Mouse (Mus musculus) heart, postnatal 0 days (tissue): ENCODE results near the gene Pigu. TPM values are rescaled to one million over a fixed set of nuclear protein-coding genes. Genes with fewer than 3 reads are reported as not detected.

Source experiments
- ATAC-seq: fragments of 200-750 bp; cut with Nextera tagmentation; 2 replicates; pipeline ENCODE4 v1.8.0; 2017; ENCODE audit warnings: low read depth, moderate number of reproducible peaks, moderate library complexity; ENCODE audit not compliant: insufficient read depth
- DNase-seq: peaks from one replicate; pipeline ENCODE4 v3.0.0-alpha.2; 2016; ENCODE audit warnings: low spot score
- H3K27ac ChIP-seq: fragments of 300-500 bp; sonication (generic); 2 replicates; pipeline ENCODE4 v1.5.1; 2014; ENCODE audit warnings: low read depth, mild to moderate bottlenecking
- H3K27me3 ChIP-seq: fragments of 300-500 bp; sonication (generic); 2 replicates; pipeline ENCODE4 v1.6.1; 2014; ENCODE audit warnings: low read length, mixed read lengths; ENCODE audit not compliant: control insufficient read depth, insufficient read depth
- H3K36me3 ChIP-seq: fragments of 300-500 bp; sonication (generic); replicated peaks from 2 replicates; pipeline ENCODE4 v1.6.1; 2014; ENCODE audit warnings: low read length, mixed read lengths; ENCODE audit not compliant: control insufficient read depth, insufficient read depth
- H3K4me1 ChIP-seq: fragments of 300-500 bp; sonication (generic); 2 replicates; pipeline ENCODE4 v1.6.1; 2014; ENCODE audit warnings: antibody characterized with exemption; ENCODE audit not compliant: control insufficient read depth, insufficient read depth
- H3K4me2 ChIP-seq: fragments of 300-500 bp; sonication (generic); 2 replicates; pipeline ENCODE4 v1.6.1; 2014; ENCODE audit warnings: low read depth, mild to moderate bottlenecking, low read length, moderate library complexity
- H3K4me3 ChIP-seq: fragments of 300-500 bp; sonication (generic); 2 replicates; pipeline ENCODE4 v1.5.1; 2014; ENCODE audit warnings: low read depth, low read length
- H3K9ac ChIP-seq: fragments of 300-500 bp; sonication (generic); replicated peaks from 2 replicates; pipeline ENCODE4 v1.6.1; 2014; ENCODE audit warnings: low read depth, low read length, mixed read lengths
- H3K9me3 ChIP-seq: fragments of 300-500 bp; sonication (generic); replicated peaks from 2 replicates; pipeline ENCODE4 v1.6.1; 2016; ENCODE audit warnings: low read length; ENCODE audit not compliant: control insufficient read depth
- CTCF ChIP-seq: IDR thresholded peaks from 2 replicates; pipeline ENCODE4 v1.5.1; 2016; ENCODE audit warnings: antibody characterized with exemption, control low read depth, low read depth
- EP300 ChIP-seq: IDR thresholded peaks from 2 replicates; pipeline ENCODE4 v1.6.1; 2016; ENCODE audit warnings: antibody characterized with exemption, low read depth
- WGBS: fragments of 180-500 bp; shearing (Covaris S2); extraction: QIAGEN DNeasy Blood & Tissue Kit; methylation state at CpG from one replicate; pipeline ENCODE4 v1.1.7; 2014; 5-methylcytosine and 5-hydroxymethylcytosine counted together
- polyA plus RNA-seq: library from polyadenylated mRNA; unstranded; fragments of >200 nt; fragmentation: Nextera tagmentation; extraction: Ambion mirVana; gene quantifications from 2 replicates; pipeline ENCODE4 v1.2.1, GENCODE M21; 2015
- total RNA-seq: library from RNA; depleted of rRNA; stranded (reverse); fragments of >200 nt; gene quantifications from 2 replicates; pipeline ENCODE4 v1.2.3, GENCODE M21; 2014; ENCODE audit warnings: low replicate concordance

Pigu gene
- total and polyA plus RNA-seq, 2 experiments from 2014 or later, result 43.3 to 43.7 TPM

DNA sequence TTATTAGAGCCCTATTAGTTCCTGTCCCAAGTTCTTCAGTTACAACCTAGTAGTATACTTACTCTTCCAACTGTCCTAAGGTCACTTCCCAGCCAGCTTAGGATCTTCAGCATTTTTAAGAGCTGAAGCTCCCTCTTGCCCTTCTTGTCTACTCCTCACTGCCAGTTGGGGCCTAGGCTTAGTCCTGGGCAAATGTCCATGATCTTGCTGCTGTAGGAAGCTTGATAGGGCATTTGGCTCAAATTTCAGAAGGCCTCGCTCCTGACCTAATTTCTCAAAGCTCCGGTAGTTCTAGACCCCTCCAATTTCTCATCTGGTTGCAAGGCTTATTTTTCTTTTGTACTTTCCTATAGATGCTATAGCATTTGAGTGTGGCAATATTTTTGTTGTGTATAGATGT, 31.3 kb upstream of the Pigu start:
- 65% methylated on average over 2 of the region's 2 CpGs for WGBS
- Histone ChIP-seq H3K36me3 (peaks cover 54% of the 10 kb centered on the region), H3K9ac (no peak overlapping the region), H3K4me2 (no peak overlapping the region), H3K4me1 (peaks cover 31% of the 10 kb centered on the region; the same call in 1 of the 2 replicates), H3K27ac (peak overlapping the region; percentile 74), H3K27me3 (no peaks in the 10 kb centered on the region), H3K9me3 (no peaks in the 10 kb centered on the region), H3K4me3 (no peak overlapping the region)
- TF ChIP-seq EP300 (no peak), CTCF (no peak)
- no peak for ATAC-seq
- no peak for DNase-seq

DNA sequence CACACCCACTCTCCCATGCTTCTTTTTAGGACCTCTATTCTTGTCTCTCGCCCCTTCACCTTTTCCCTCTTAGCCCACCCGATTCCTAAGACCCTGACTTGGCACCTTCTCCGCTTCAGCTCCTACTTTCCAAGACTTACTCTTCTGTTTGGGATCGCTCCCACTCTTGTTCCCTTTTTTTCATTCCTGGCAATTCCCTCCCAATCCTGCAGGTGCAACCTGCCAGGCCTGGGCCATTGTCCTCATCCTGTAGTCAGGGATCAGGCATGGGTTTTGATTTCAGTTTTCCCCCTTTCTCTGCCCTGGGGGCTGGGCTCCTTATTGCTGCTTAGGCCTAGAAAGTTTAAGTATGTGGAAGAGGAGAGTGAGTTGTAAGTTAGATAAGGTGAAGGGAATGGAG, 29.8 kb upstream of the Pigu start:
- 81% methylated on average over 4 of the region's 4 CpGs for WGBS
- ATAC-seq (no peak), DNase-seq (no peak)
- Histone ChIP-seq H3K4me3 (no peak overlapping the region), H3K4me2 (no peak overlapping the region), H3K4me1 (peaks cover 40% of the 10 kb centered on the region), H3K9ac (no peak overlapping the region), H3K36me3 (peaks cover 54% of the 10 kb centered on the region), H3K27me3 (no peaks in the 10 kb centered on the region), H3K27ac (no peak overlapping the region), H3K9me3 (no peaks in the 10 kb centered on the region)
- TF ChIP-seq CTCF, result 0 out of 2 replicates have a peak, but pooled peaks have one; percentile 8
- TF ChIP-seq EP300, result no peak

DNA sequence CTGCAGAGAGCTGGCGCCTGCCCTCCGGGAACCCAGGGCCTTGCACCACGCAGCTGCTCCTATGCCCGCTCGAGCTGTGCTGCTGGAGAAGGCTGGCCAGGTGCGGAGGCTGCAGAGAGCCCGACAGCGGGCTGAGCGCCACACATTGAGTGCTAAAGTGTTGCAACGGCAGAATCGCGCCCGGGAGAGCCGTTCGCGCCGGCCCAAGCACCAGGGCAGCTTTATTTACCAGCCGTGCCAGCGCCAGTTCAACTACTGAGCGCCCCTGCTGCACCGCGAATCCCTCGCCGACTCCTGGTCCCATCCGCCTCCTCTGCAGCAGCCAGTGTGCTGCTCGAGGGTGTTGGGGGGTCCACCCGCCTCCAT, 29.3 kb upstream of the Pigu start:
- no peak for DNase-seq
- H3K9me3 ChIP-seq, result no peaks in the 10 kb centered on the region
- no peak overlapping the region for H3K9ac ChIP-seq
- WGBS, result 44% methylated on average over 27 of the region's 27 CpGs
- peaks cover 54% of the 10 kb centered on the region for H3K36me3 ChIP-seq
- TF ChIP-seq EP300, result 0 out of 2 replicates have a peak, but pooled peaks have one; percentile 19
- no peak for TF ChIP-seq CTCF
- H3K4me2 ChIP-seq, result no peak overlapping the region
- peaks cover 40% of the 10 kb centered on the region for H3K4me1 ChIP-seq
- no peaks in the 10 kb centered on the region for H3K27me3 ChIP-seq
- ATAC-seq, result no peak
- H3K4me3 ChIP-seq, result no peak overlapping the region
- H3K27ac ChIP-seq, result no peak overlapping the region

DNA sequence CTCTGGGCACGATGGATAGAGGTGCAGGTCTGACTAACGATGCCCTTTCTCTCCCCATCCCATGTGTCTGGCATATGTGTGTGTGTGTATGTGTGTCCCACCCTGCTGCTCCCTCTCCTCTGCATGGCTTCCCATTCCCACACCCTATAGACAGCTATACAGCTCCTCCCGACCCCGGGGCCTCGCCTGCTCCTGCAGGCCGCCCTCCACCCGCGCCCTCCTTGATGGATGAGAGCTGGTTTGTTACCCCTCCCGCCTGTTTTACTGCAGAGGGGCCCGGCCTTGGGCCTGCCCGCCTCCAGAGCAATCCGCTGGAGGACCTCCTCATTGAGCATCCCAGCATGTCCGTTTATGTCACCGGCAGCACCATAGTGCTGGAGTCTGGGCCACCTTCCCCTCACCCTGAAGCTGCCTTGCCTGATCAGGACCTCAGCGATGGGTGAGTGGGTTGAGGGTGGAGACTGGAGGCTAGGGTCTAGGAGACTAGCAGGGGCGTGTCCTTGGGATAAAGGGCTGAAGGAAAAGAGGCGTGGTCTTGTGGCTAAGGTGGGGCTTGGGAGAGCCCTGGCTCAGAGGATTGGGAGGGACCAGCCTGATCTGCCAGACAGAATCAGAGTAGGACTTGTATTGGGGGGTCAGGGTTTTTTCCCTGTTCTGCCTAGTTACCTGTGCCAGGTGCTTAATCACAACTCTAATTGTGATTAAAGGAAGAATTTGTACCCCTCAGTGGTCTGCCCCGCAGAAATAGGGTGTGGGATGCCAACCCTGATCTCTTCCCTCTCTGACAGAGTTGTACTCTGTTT, 28.7 kb upstream of the Pigu start:
- ATAC-seq, result no peak
- no peak overlapping the region for H3K9ac ChIP-seq
- no peak overlapping the region for H3K4me2 ChIP-seq
- H3K27me3 ChIP-seq, result no peaks in the 10 kb centered on the region
- peaks cover 54% of the 10 kb centered on the region for H3K36me3 ChIP-seq
- no peak overlapping the region for H3K27ac ChIP-seq
- H3K9me3 ChIP-seq, result no peaks in the 10 kb centered on the region
- no peak for TF ChIP-seq EP300
- H3K4me1 ChIP-seq, result peaks cover 42% of the 10 kb centered on the region
- no peak overlapping the region for H3K4me3 ChIP-seq
- no peak for DNase-seq
- 71% methylated on average over 18 of the region's 18 CpGs for whole genome bisulfite sequencing

DNA sequence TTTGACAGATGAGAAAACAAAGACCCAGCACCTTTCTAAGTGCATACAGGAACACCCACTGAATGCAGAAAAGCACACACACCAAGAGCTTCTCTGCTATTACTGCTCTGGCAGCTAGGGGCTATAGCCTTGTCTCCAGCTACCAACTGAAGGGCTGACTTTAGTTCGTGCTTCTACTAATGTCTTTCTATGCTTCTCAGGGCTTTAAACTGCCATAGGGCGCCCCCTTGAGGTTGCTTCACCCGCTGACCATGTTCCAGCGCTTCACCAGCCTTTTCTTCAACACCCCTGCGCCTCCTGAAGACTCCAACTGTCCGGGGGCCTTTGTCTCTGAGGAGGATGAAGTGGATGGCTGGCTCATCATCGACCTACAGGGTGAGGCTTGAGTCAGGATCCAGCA, 27.9 kb upstream of the Pigu start:
- 34% methylated on average over 7 of the region's 7 CpGs for WGBS
- DNase-seq, result peak; percentile 85
- H3K4me3 ChIP-seq, result no peak overlapping the region
- no peaks in the 10 kb centered on the region for H3K27me3 ChIP-seq
- H3K4me1 ChIP-seq, result peaks cover 44% of the 10 kb centered on the region
- H3K9ac ChIP-seq, result no peak overlapping the region
- no peak for ATAC-seq
- no peak for TF ChIP-seq EP300
- peak; percentile 73 for TF ChIP-seq CTCF
- no peaks in the 10 kb centered on the region for H3K9me3 ChIP-seq
- H3K27ac ChIP-seq, result no peak overlapping the region
- peaks cover 50% of the 10 kb centered on the region for H3K36me3 ChIP-seq
- H3K4me2 ChIP-seq, result no peak overlapping the region
